Mouse (Mus musculus) layer of hippocampus, postnatal 36 days (tissue): Measurements from ENCODE around the gene Galnt15. TPM values are rescaled to one million over a fixed set of nuclear protein-coding genes. Genes with fewer than 3 reads are reported as not detected.
A peak's percentile ranks its signal among the peaks of the same experiment; 100 is the strongest.
"Not testable (repeated sequence)": the region's sequence is repeated elsewhere in the genome, so short reads cannot be mapped to it uniquely, and the experiment has no call there.

ENCODE experiments used
- DNase-seq, 2 experiments: peaks; one replicate each; pipeline ENCODE4 v3.0.0; 2022
- total RNA-seq, 2 experiments: library from RNA; stranded (reverse); gene quantifications; 2 replicates each; pipeline ENCODE4 v1.2.3; 2021

Galnt15 gene
- total RNA-seq, 2 experiments from 2014 or later = 1.2 to 3.6 TPM

GRCm38 (mm10) chr14:32036482-32036881, 7.7 kb downstream of the Galnt15 start:
- no peak for DNase-seq

- DNase-seq = no peak
Observed at GRCm38 (mm10) chr14:32037661-32038252, 9.0 kb downstream of the Galnt15 start.

GRCm38 (mm10) chr14:32042108-32042507, 13.3 kb downstream of the Galnt15 start:
- DNase-seq = no peak

- no peak for DNase-seq
Observed at GRCm38 (mm10) chr14:32046357-32046756, 17.6 kb downstream of the Galnt15 start.

- DNase-seq = no peak
Observed at GRCm38 (mm10) chr14:32050171-32050570, 21.4 kb downstream of the Galnt15 start.

- DNase-seq = no peak
Observed at GRCm38 (mm10) chr14:32053895-32054294, 25.1 kb downstream of the Galnt15 start.

- DNase-seq = no peak
Observed at GRCm38 (mm10) chr14:32054788-32055187, 26.0 kb downstream of the Galnt15 start.

GRCm38 (mm10) chr14:32055781-32056180, 27.0 kb downstream of the Galnt15 start:
- no peak for DNase-seq

- DNase-seq = no peak
Observed at GRCm38 (mm10) chr14:32056675-32057074, 27.9 kb downstream of the Galnt15 start.

- DNase-seq = no peak
Observed at GRCm38 (mm10) chr14:32057664-32058063, 28.9 kb downstream of the Galnt15 start.

- DNase-seq = no peak
Observed at GRCm38 (mm10) chr14:32061398-32061797, 32.6 kb downstream of the Galnt15 start.

- DNase-seq = no peak
Observed at GRCm38 (mm10) chr14:32072807-32073206, 44.0 kb downstream of the Galnt15 start.

- DNase-seq = peak; percentile 45 to 60
Observed at GRCm38 (mm10) chr14:32073211-32073685, 44.5 kb downstream of the Galnt15 start.

- no peak for DNase-seq
Observed at GRCm38 (mm10) chr14:32073901-32074300, 45.1 kb downstream of the Galnt15 start.

- DNase-seq = peak; percentile 35 to 45
Observed at GRCm38 (mm10) chr14:32076896-32077575, 48.2 kb downstream of the Galnt15 start.

- DNase-seq = no peak
Observed at GRCm38 (mm10) chr14:32081026-32081425, 52.2 kb downstream of the Galnt15 start.

GRCm38 (mm10) chr14:32082891-32083290, 54.1 kb downstream of the Galnt15 start:
- no peak for DNase-seq

GRCm38 (mm10) chr14:32083466-32083865, 54.7 kb downstream of the Galnt15 start:
- DNase-seq = no peak

- DNase-seq = no peak
Observed at GRCm38 (mm10) chr14:32084761-32085485, 56.1 kb downstream of the Galnt15 start, which contains the start of gene Oxnad1. Gene Oxnad1, plus strand, starts transcription at chr14:32085374.

- peak; percentile 99 for DNase-seq
Observed at GRCm38 (mm10) chr14:32085486-32086201, 56.9 kb downstream of the Galnt15 start, which contains the start of gene Dph3. Gene Dph3, minus strand, starts transcription at chr14:32085729.

- no peak for DNase-seq
Observed at GRCm38 (mm10) chr14:32086226-32086625, 57.4 kb downstream of the Galnt15 start.

- DNase-seq = not testable (repeated sequence)
Observed at GRCm38 (mm10) chr14:32087584-32088248, 58.9 kb downstream of the Galnt15 start.
